Mouse (Mus musculus): ENCODE measurements at regions not wholly inside any gene's neighbourhood (a gene's known extent, or its start where the extent isn't known, plus 50 kb on each side); places are given as distances from the start of the nearest gene placed in this dataset.
A peak's percentile ranks its signal among the peaks of the same experiment; 100 is the strongest.

DNA sequence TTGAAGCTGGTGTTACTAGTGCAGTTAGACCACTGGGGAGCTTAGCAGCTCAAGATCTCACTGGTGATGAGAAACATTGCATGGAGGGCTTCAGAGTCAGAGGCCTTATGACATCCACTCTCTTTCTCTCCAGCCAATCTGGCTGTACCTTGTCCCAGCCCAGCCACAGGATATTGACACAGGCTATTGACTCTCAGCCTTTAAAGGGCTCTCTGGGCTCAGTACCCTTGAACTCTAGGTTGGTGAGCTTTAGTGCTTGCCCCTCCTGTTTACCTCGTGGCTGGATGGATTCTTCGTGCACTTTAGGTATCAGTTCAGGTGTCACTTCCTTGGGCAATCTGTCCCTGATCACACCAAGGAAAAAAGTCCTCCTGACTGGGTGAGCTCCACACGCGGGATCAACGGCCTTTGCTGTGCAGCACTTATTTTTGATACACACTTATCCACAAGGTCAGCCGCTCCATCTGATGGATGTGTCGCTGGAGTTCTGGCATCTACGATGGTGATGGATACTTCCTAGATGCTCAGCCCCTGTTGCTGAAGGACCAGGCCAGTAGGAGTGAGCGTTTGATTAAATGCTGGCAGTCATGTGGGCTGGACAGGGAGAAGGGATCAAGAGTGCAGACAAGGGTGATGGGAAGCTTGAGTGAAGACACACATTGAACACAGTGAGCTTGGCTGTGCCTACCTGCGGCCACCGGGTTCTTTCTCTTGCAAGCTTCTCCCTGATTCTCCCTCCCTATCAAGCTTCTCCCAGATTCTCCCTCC is 177.7 kb downstream of the Snx10 start:
- DNase-seq (ENCODE audit: low read depth, low spot score) = no peak

DNA sequence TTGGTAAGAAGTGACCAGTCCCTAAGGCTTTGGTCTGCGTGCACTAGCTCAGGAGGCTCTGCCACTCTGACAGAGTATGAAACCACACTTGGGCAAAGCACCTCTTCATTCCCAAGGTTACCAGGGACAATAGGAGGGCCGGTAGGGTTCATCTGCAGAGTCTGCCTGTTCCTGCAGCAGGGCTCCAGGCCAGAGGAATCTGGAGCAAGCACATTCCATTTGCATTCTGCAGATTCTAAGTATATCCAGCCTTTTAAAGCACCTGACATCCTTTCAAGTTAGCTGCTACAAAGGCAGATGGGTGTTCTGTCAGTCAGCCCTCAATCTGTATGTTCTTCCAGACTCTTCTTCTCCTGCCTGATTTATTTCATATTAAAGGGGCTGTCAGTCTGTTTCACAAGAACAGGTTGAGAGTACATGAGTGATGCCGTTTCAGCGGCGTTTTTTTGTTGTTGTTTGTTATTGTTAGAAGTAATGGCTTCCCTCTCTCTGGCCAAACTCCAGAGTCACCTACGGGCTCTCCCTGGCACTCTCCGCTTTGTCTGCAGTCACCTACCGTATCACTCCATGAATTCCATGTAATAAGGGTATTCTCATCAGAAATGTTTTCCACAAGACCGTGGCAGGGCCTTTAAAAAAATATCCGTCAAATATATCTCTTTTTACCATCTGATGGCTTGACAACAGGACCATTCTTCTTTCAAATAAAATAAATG is 178.9 kb downstream of the Snx10 start:
- no peak for DNase-seq (ENCODE audit: low read depth, low spot score)

DNA sequence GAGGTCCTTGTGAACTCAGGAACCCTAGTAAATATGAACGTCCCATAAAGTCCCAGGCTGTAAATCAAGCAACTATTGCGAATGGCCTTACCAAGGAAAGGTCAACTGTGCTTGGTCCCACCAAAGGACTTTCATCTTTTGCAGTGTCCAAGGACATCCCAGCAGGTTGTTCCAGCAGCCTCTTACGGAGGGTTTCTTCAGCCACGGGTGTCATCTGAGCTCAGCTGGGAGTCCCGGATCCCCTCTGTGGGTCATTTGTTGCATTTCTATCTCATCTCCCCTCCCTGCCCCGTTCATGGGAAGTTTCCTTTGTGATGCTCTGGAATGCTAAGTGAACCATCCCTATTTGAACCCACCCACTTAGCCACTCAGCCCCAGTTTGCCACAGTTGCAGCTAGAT is 184.3 kb downstream of the Snx10 start:
- no peak for DNase-seq (ENCODE audit: low read depth, low spot score)

DNA sequence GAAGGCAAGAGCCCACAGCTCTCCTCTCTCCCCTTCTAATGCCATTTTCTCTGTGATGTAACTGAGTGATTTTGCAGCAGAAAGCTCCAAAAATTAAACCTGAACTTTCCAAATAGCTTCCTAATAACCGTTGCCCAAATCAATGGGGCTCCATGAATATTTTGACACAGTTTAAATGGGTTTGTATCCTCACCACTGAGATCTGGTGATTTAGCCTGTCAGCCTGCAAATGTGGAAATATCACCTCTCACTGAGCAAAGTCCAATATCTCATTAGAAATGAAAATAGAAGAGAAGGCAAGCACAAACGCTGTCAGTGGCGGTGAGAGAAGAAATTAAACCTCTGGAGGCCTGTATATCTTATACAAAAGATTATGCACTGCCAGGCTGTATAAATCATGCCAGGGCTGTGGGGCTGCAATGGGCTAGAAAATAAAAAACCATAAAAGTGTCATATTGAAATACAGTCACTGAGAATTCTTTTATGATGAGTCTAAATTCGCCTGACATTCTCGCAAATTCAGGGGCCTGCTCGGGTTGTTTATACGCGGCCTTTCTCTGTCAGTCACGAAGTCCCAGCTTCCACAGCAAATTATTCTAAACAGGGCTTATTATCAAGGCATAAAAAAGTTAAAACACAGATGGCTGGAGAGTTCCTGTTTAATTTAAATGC is 185.1 kb downstream of the Snx10 start:
- DNase-seq (ENCODE audit: low read depth, low spot score) = no peak

DNA sequence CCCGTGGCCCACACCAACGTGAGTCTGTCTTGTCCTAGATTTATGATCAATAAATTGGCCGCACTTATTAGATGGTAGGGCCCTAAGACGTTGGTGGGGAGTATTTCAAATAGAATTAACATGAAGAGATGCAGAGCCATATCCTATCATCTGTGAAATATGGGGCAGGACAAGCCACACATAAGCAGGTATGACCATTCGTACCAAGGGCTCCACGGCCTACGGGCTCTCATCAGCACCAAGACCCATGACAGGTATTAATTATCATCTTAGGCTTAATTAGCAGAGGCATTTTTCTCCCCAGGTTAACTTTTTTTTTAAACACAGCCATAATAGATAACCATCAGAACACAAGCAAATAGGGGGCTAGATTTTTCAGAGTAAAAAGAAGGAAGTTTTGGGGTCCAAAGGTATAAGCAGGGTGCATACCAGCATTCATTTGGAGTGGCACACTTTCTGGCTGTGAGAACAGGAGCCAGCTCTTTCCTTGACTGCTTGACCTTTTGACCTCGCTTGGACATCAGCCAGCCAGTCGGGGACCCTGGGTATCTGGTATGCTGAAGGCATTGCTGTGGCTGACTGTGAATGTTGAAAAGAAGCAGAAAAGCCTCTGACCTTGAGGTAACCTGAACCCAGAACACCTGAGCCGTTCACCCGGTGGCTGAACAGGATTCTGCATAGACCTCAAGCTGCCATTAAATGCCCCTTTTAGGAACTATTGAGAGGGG is 185.8 kb downstream of the Snx10 start:
- DNase-seq (ENCODE audit: low read depth, low spot score) = no peak

DNA sequence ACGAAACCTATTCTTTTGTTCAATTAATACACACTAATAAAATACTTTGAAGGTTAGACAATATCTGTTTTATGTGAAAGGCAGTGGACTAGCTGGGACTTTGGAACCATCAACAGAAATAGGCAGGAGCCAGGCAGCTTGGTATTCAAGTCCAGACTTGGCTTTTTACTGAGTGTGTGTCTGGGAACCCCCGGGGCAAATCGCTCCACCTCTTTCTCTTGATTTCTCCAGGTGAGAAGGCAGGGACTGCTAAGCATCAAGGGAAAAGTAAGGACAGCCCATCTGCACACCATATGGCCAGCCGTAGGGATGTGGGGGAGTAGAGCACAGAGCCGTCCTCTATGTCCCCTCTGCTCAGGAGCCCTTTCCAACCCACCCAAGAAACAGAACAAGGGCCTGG is 186.5 kb downstream of the Snx10 start:
- DNase-seq (ENCODE audit: low read depth, low spot score) = no peak

DNA sequence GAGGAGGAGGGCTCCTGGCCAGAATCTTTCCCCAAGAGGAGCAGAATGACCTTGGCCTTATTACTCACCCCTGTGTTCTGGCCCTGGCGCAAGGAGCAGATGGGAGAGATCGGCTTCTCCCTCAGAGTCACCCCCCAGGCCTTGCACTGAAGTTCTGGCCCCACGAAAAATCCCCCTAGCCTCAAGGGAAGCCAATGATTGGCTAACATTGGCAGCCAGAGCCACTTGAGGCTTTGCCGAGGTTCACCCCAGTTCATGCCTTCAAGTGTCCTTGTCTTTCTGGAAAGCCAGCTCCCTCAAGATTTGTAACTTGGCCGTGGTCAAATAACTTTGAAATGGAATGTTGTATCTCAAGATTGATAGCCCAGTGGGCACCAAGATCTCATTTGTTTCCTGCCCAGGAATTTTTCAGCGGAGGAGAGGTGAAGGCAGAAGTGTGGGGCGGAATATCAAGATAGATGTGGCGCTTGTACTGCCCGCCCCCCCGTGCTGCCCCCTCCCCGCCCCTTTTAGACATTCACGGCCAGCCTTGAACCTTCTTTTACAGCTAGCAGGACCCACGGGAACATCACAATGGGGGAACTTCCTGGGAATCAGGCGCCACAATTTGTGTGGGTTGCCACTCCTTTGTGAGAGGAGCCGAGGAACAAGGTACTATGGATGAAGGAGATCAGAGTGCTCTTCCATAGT is 187.4 kb downstream of the Snx10 start:
- peak; percentile 20 for DNase-seq (ENCODE audit: low read depth, low spot score)

DNA sequence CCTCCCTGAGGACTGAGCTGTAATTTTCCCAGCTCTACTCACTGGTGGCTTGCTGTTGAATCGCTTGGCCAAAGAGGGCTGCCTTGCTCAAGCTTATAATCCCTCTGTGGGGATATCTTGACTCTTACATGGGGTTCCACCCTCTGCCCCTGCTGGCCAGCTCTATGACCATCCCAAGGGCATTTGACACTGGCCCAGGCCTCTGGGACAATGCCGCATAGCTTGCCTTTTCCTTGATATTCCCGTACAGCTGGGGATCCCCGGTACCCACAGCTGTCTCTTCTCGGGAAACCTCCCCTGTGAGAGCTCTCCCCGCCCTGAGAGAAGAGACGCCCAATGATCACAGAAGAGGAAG is 187.9 kb downstream of the Snx10 start:
- peak; percentile 4 for DNase-seq (ENCODE audit: low read depth, low spot score)

DNA sequence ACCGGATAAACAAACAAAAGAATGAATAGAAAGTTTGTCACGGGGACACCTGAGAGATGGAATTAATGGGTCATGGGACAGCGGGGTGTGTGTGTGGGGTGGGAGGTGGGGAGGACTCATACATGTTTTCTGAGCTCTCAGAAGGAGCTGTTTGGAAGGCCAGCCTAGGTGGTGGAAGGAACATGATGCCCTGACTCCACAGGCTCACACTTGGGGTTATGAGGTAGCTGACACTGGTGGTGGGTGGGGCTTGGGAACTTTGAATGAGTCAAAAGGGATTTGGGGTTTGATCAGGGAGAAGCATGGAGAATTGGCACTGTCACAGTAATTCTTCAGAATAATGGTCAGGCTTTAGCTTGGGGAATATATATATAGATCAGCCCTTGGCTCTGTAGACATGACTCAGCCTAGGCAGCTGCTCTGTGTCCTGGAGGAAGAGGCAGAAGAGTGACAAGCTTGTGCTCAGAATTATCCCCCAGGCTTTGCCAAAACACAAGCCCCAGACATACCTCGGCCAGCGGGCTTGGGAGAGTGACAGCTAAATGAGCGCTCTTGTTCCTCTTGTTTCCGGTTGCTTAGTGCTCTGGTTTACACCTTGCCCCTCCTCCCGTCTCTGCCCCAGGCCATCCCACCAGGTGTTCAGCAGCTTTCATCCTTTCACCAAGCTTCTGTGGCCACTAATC is 191.6 kb downstream of the Snx10 start:
- no peak for DNase-seq (ENCODE audit: low read depth, low spot score)

DNA sequence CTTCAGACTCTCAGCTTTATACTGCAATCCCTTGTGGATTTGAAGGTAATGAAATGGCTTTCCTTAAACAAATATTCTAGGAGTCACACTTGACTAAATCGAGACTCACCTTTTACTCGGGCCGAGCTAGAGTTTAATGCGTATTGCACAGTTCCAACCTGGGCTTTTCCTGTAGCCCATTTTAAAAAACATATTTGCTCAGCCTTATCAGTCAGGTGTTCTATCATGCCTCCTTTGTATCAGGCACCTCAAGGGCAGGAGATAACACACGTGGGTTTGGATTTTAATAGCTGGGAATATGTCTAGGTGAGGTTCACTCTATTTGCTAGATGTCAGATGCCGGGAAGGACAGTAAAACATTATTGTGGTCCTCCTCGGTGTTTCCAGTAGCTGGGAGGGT is 193.7 kb downstream of the Snx10 start:
- DNase-seq (ENCODE audit: low read depth, low spot score) = no peak

DNA sequence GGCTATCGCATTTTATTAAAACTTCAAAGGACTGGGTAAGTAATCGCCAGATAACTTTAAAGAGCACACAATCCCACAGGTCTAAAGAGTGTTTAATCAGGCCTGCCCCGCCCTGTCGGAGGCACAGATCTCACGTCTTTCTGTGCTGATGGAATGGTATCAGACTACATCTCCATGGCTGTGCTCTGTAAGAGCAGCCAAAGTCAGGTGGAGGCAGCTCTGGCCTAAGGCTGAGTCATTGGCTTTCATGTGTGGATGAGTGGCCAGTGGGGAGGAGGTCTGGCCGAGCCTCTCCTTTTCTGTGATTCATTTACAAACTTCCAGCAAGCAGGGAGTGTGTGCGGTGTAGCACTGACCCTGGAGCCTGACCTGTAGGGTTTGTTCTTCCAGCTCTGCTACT is 197.0 kb downstream of the Snx10 start:
- no peak for DNase-seq (ENCODE audit: low read depth, low spot score)

DNA sequence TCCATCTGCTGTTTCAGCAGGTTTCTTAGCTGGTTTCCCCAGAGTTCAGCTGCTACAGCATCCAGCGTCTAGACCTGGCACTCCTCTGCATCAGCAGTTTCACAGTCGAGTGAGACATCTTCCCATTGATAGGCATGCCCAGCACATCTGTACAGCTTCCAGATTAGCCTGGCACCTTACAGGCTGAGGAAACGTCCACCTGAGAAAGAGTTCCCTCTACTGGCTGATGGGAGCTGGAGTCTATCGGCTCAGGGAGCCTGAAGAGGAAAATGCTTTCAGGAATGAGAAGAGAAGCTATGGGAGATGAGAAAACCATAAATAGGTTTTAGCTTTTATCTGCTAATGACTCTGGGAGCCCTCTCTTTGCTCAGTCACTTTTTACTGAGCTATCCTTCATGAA is 199.4 kb downstream of the Snx10 start:
- no peak for DNase-seq (ENCODE audit: low read depth, low spot score)

DNA sequence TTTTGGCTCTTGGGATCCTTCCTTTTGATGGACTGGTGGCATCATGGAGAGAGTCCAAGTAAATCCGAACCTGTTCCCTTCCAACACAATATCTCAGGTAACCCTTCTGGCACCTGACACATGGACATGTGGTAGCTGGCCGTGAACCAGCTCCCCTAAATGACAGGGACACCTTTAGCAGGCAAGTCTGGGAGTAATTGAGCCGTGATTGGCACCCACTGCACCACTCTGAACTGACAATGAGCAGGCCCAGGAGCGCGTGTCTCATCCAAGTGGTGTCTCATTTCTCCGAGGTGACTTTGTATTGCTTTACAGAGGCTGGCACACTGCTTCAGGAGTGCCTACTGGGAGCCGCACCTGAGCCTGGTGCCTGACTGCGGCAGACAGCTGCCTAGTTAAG is 203.5 kb downstream of the Snx10 start:
- DNase-seq (ENCODE audit: low read depth, low spot score) = no peak

DNA sequence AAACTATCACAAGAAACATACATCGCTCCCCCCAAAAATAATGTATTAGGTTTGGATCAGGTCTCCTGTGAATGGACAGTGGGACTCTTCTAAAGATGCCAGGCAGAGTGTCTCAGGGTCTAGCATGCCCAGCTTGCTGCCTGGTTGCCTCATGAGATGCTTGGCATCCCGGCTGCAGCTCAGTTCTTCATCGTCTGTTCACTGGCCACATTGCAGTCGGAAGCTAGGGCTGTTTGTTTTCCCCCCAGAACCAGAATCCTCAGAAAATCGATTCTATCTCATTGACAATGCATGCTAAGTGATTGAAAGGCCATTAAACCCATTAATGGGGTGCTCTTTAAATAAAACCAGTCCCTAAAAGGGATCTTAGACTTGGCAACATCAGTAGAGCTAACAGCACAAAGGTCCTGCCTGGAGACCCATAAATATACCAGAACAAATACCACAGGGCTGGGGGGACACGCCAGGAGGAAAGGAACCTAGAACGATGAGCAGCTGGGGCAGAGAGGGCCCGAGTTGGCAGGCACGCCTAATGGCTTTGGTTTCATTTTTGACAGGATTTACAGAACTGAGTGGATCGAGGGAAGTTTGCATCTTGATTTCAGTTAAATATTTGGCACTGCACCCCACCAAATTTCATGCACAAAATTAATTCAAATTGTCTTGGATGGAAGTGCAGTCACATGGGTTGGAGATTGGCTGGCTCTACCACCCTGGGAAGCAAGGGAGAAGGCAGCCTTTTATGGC is 205.3 kb downstream of the Snx10 start:
- DNase-seq (ENCODE audit: low read depth, low spot score) = no peak

DNA sequence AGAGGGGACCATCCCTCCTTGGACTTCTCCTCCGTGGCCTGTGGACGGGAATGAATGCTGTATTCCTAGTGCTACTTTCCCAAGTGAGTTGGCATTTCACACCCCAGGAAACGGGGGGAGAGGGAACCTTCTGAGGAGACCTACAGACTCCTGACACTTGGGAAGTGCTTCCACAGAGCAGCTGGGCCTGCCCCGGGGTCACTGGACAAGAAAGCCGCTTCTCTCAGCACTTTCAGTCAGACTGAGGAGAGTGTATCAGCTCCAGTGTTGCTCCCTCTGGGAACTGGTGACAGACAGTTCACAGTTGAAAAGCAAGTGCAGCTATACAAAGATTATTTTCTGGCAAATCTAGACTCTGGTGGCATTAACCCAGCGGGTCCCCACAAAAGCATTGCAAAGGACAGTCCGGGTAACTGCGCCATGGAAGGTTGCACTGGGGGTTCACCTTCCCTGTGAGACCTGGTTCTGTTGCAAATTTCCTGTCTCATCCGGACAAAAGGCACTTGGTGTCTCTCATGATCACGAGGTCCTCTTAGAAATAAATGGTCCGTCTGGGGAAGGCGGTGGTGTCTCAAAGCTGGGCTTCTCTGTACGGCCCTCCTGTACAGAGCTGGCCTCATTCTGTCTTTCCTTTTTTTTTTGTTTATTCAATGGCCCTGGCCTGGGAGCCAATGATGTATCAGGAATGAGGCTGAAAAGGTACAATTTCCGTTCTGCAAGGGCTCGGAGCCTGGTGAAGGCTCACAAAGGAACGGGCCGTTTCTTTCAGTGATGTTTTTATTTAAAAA is 207.1 kb downstream of the Snx10 start:
- no peak for DNase-seq (ENCODE audit: low read depth, low spot score)

DNA sequence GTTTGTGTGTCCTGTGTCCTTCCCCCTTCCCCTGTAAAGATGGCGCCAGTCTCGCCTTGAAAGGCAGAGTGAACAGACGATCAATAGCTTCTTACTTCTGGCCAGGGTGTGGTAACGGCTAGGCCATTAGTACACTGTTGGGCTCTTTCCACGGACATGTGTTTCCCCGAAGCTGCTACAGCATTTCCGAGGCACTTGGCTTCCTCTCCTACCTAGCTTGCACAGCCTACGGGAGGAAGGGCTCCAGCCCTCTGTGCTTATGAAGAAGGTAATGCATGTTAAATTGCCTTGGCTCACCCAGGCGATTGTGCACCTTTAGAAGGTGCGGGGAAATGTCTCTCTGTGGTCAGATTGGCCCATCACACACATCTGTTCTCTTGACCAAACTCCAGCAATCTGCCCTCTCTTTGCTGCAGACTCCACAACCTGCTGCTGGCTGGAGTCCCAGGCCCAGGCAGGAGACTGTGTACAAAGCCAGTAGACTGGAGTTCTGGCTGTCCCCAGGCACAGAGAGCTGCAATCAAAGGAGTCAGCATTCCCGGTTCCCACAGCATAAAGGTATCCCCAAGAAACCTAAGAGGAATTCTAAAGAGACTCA is 208.7 kb downstream of the Snx10 start:
- no peak for DNase-seq (ENCODE audit: low read depth, low spot score)

DNA sequence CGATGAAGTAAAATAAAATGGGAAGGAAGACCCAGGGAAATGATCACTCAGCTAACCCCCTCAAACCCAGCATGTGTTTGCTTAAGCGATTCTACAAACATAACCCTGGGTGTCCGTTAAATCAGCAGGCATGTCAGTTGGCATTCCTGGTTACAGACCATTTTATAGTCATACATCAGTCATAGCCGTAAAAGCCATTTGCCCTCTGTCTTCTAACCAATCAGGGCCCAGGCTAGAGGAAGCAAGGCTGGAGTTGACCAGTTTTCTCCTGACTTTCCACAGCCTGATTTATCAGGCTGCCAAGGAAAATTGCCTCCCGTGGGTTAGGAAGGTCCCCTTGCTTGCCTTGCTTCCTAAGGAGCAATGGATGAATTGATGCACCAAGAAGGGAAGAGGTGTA is 212.3 kb downstream of the Snx10 start:
- no peak for DNase-seq (ENCODE audit: low read depth, low spot score)

DNA sequence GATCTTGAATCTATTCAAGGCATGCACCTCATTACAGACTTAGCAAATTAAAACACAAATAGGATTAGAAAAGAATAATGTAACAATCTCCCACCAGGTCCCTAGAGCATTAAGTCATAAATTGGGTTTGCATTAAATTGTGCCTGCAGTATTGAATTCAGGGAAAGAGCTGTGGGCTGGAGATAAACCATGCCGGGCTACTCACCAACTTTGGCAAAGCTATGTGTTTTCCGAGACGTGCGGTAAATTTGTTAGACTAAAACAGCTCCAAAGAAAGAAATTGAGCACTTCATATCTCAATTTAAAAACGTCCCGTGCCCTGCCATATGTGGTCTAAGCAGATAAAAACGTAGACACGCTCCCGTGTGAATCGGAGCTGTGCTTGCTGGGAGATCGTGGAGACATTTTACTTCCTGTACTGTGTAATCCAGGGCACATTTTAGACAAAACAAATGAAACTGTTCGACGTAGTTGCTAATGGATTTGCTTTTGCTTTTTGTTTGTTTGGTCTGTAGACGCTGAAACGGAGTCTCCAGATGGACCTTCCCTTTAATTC is 219.5 kb downstream of the Snx10 start:
- DNase-seq (ENCODE audit: low read depth, low spot score) = no peak

DNA sequence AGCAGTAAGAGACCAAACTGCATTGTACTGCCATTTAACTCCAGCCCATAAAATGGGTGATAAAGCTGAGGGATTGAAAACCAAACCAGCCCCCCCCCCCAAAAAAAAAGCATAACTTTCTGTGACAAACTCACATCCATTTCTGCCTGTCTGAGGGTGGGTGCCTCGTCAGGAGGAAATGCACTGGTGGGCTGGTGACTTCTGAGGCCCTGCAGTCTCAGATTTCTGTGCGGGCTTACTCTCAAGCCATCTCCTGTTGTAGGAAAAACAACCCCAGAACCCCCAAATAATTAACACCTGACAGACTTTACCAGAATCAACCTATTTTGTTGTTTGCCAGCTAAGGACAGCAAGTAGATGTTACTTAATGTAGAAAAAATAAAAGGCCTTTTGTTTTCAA is 220.9 kb downstream of the Snx10 start:
- no peak for DNase-seq (ENCODE audit: low read depth, low spot score)
